Mouse (Mus musculus) limb, embryonic 11.5 days (tissue): ENCODE measurements around the gene Epb41. TPM values are rescaled to one million over a fixed set of nuclear protein-coding genes. Genes with fewer than 3 reads are reported as not detected.

Source experiments
- ATAC-seq: fragments of 200-750 bp; cut with Nextera tagmentation; 2 replicates; pipeline ENCODE4 v1.8.0; 2017; ENCODE audit warnings: low read depth; ENCODE audit not compliant: insufficient number of reproducible peaks, low FRiP score, low TSS enrichment
- DNase-seq: peaks from one replicate; pipeline ENCODE4 v3.0.0-alpha.2; 2015; ENCODE audit warnings: low spot score
- H3K27ac ChIP-seq: fragments of 300-500 bp; sonication (generic); replicated peaks from 2 replicates; pipeline ENCODE4 v1.5.1; 2014; ENCODE audit warnings: low read depth, mild to moderate bottlenecking, low read length
- H3K27me3 ChIP-seq: fragments of 300-500 bp; sonication (generic); 2 replicates; pipeline ENCODE4 v1.6.1; 2014; ENCODE audit warnings: mild to moderate bottlenecking, low read length, mixed read lengths; ENCODE audit not compliant: control insufficient read depth, insufficient read depth
- H3K36me3 ChIP-seq: fragments of 300-500 bp; sonication (generic); 2 replicates; pipeline ENCODE4 v1.6.1; 2014; ENCODE audit warnings: mild to moderate bottlenecking, low read length, moderate library complexity, mixed read lengths; ENCODE audit not compliant: control insufficient read depth, insufficient read depth
- H3K4me1 ChIP-seq: fragments of 300-500 bp; sonication (generic); 2 replicates; pipeline ENCODE4 v1.6.1; 2014; ENCODE audit warnings: low read length, mixed read lengths; ENCODE audit not compliant: control insufficient read depth, insufficient read depth
- H3K4me2 ChIP-seq: fragments of 300-500 bp; sonication (generic); 2 replicates; pipeline ENCODE4 v1.6.1; 2014; ENCODE audit warnings: low read depth, mild to moderate bottlenecking, moderate library complexity; ENCODE audit not compliant: severe bottlenecking
- H3K4me3 ChIP-seq: fragments of 300-500 bp; sonication (generic); 2 replicates; pipeline ENCODE4 v1.5.1; 2014; ENCODE audit warnings: low read depth, low read length
- H3K9ac ChIP-seq: fragments of 300-500 bp; sonication (generic); 2 replicates; pipeline ENCODE4 v1.6.1; 2014; ENCODE audit warnings: mild to moderate bottlenecking, low read length
- H3K9me3 ChIP-seq: fragments of 300-500 bp; sonication (generic); 2 replicates; pipeline ENCODE4 v1.6.1; 2016; ENCODE audit warnings: low read length; ENCODE audit not compliant: control insufficient read depth
- WGBS: fragments of 180-500 bp; shearing (Covaris S2); extraction: QIAGEN DNeasy Blood & Tissue Kit; methylation state at CpG from one replicate; pipeline ENCODE4 v1.1.7; 2014; 5-methylcytosine and 5-hydroxymethylcytosine counted together
- polyA plus RNA-seq: library from polyadenylated mRNA; unstranded; fragments of >200 nt; fragmentation: Nextera tagmentation; extraction: Ambion mirVana; gene quantifications from 2 replicates; pipeline ENCODE4 v1.2.1, GENCODE M21; 2014

Gene Epb41
- polyA plus RNA-seq, 1 experiment from 2014 or later: 107 TPM

- Histone ChIP-seq H3K36me3 (no peaks in the 10 kb centered on the region; the same call in 1 of the 2 replicates), H3K27ac (no peak overlapping the region), H3K4me1 (no peaks in the 10 kb centered on the region), H3K4me2 (no peak overlapping the region), H3K4me3 (no peak overlapping the region), H3K27me3 (no peaks in the 10 kb centered on the region), H3K9ac (no peak overlapping the region), H3K9me3 (no peaks in the 10 kb centered on the region)
- 64% methylated on average over 5 of the region's 5 CpGs for WGBS
- ATAC-seq (no peak), DNase-seq (no peak)
Measured at GRCm38 (mm10) chr4:131949903-131950302, 125.2 kb downstream of the Epb41 start.

GRCm38 (mm10) chr4:131947848-131948247, 127.3 kb downstream of the Epb41 start:
- Histone ChIP-seq H3K27me3 (no peaks in the 10 kb centered on the region), H3K27ac (no peak overlapping the region), H3K4me1 (no peaks in the 10 kb centered on the region), H3K4me2 (no peak overlapping the region), H3K36me3 (no peaks in the 10 kb centered on the region; the same call in 1 of the 2 replicates), H3K4me3 (no peak overlapping the region), H3K9me3 (no peaks in the 10 kb centered on the region), H3K9ac (no peak overlapping the region)
- no peak for DNase-seq
- ATAC-seq: no peak
- WGBS: 92% methylated on average over 11 of the region's 11 CpGs

DNA sequence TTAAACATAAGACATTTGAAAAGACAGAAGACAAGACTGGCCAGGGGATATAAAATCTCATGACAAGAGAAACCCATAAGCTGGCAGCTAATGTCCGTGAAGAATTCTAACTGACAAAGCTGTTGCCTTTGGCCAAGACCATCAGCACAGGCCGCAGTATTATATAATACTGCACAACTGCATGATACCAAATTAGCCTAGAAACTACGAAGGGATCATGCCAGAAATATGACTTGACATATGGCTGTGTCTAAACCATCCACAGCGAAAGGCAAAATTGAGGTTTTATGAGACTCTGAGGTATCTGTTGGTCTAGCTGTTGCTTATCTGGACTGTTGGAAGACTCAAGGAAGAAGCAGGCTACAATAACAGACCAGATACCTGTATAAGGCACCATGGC, 134.3 kb downstream of the Epb41 start:
- Histone ChIP-seq H3K4me1 (no peaks in the 10 kb centered on the region; the same call in 1 of the 2 replicates), H3K4me3 (no peak overlapping the region), H3K4me2 (no peak overlapping the region), H3K27ac (no peak overlapping the region), H3K9me3 (no peaks in the 10 kb centered on the region), H3K9ac (no peak overlapping the region), H3K36me3 (no peaks in the 10 kb centered on the region), H3K27me3 (no peaks in the 10 kb centered on the region)
- WGBS: 96% methylated on average over 4 of the region's 4 CpGs
- ATAC-seq (no peak), DNase-seq (no peak)

GRCm38 (mm10) chr4:131939459-131939858, 135.7 kb downstream of the Epb41 start:
- Histone ChIP-seq H3K9me3 (no peaks in the 10 kb centered on the region), H3K4me2 (no peak overlapping the region), H3K4me3 (no peak overlapping the region), H3K27me3 (no peaks in the 10 kb centered on the region), H3K9ac (no peak overlapping the region), H3K27ac (no peak overlapping the region), H3K4me1 (no peaks in the 10 kb centered on the region; the same call in 1 of the 2 replicates), H3K36me3 (peaks cover 2% of the 10 kb centered on the region; the same call in 1 of the 2 replicates)
- DNase-seq (no peak), ATAC-seq (no peak)
- WGBS: 89% methylated on average over 2 of the region's 2 CpGs

- WGBS: 90% methylated on average over 6 of the region's 6 CpGs
- Histone ChIP-seq H3K27ac (no peak overlapping the region), H3K36me3 (peaks cover 21% of the 10 kb centered on the region), H3K4me2 (no peak overlapping the region), H3K27me3 (no peaks in the 10 kb centered on the region), H3K4me1 (peaks cover 10% of the 10 kb centered on the region; the same call in 1 of the 2 replicates), H3K4me3 (no peak overlapping the region), H3K9me3 (no peaks in the 10 kb centered on the region), H3K9ac (no peak overlapping the region)
- ATAC-seq (no peak), DNase-seq (no peak)
Measured at GRCm38 (mm10) chr4:131929146-131929545, 146.0 kb downstream of the Epb41 start.

GRCm38 (mm10) chr4:131924096-131924810, 150.9 kb downstream of the Epb41 start:
- ATAC-seq (no peak), DNase-seq (no peak)
- no peak overlapping the region for H3K9ac ChIP-seq
- no peak overlapping the region for H3K27ac ChIP-seq
- WGBS: 75% methylated on average over 6 of the region's 6 CpGs
- no peak overlapping the region for H3K4me3 ChIP-seq
- H3K27me3 ChIP-seq: peaks cover 20% of the 10 kb centered on the region
- H3K4me1 ChIP-seq: peaks cover 42% of the 10 kb centered on the region
- H3K36me3 ChIP-seq: peaks cover 11% of the 10 kb centered on the region; the same call in 1 of the 2 replicates
- no peaks in the 10 kb centered on the region for H3K9me3 ChIP-seq
- H3K4me2 ChIP-seq: no peak overlapping the region

DNA sequence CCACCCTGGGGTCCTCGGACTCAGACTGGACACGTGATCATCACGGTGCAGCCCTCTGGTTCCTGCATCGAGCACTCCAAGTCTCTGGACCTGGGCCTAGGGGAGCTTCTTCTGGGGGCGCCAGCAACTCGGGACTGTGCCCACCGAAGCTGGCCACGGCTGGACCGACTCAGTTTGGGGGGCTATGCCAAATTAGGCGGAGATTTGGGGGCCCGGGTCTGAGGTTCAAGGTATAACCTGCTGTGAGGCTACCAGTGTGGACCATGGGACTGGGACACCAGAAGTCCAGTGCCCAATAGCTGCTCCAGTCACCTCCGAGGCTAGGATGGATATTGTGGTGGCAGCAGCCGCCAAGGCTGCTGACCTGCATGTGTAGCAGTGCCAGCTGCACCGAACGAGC, 152.7 kb downstream of the Epb41 start:
- peaks cover 8% of the 10 kb centered on the region; the same call in 1 of the 2 replicates for H3K36me3 ChIP-seq
- DNase-seq: no peak
- 53% methylated on average over 15 of the region's 15 CpGs for WGBS

DNA sequence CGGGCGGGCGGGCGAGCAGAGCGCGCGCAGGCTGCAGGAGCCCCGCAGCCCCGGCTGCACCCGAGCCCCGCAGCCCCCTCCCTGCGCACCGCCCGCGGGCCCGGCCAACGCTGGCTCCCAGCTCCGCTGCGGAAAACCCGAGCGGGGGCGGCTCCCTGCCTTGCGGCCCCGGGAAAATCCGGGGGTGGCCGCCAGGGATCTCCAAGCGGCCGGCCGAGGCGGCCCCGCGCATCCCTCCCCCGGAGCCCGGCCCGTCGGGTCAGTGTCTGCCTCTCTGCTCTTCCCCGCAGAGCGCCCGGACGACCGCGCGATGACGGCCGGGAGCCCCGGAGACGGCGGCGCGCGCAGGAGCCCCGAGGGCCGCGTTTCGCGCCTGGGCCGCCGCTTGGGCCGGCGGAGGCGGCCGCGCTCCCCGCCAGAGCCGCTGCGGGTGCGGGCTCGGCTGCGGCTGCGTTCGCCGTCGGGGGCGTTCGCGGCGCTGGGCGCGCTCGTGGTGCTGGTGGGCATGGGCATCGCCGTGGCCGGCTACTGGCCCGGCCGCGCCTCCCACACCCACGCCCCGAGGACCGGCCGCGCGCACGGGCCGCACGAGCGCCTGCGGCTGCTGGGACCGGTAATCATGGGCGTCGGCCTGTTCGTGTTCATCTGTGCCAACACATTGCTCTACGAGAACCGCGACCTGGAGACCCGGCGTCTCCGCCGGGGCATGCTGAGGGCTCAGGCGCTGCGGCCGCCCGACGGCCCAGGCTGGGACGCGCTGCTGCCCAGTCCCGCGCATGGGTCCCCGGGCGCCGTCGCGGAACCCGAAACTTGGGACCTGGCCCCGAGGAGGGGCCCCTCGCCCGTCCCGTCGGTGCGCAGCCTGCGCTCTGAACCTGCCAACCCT, 153.4 kb downstream of the Epb41 start, which contains the start of gene Tmem200b:
Tmem200b (plus strand) TSS at position 311 of the 886 bp plus-strand sequence.
- DNase-seq: peak; percentile 50
- peaks cover 60% of the 10 kb centered on the region for H3K4me1 ChIP-seq
- peaks cover 20% of the 10 kb centered on the region for H3K27me3 ChIP-seq
- peak within 1 kb of the TSS; percentile 66 for H3K9ac ChIP-seq
- ATAC-seq: no peak
- H3K4me3 ChIP-seq: peak within 1 kb of the TSS; percentile 53
- H3K4me2 ChIP-seq: peak within 1 kb of the TSS; percentile 85
- H3K36me3 ChIP-seq: peaks cover 8% of the 10 kb centered on the region; the same call in 1 of the 2 replicates
- H3K9me3 ChIP-seq: no peaks in the 10 kb centered on the region
- WGBS: under 1% methylated on average over 101 of the region's 130 CpGs
- H3K27ac ChIP-seq: peak within 1 kb of the TSS; percentile 78

More for the DNA sequence above, 152.7 kb downstream of the Epb41 start:
- peaks cover 57% of the 10 kb centered on the region for H3K4me1 ChIP-seq
- ATAC-seq: no peak
- peak overlapping the region; percentile 85 for H3K4me2 ChIP-seq
- no peak overlapping the region for H3K27ac ChIP-seq
- no peaks in the 10 kb centered on the region for H3K9me3 ChIP-seq
- peaks cover 20% of the 10 kb centered on the region for H3K27me3 ChIP-seq
- peak overlapping the region; percentile 53 for H3K4me3 ChIP-seq
- H3K9ac ChIP-seq: no peak overlapping the region
